Mouse (Mus musculus): ENCODE measurements around the gene Ppp1r7. TPM values are rescaled to one million over a fixed set of nuclear protein-coding genes. Genes with fewer than 3 reads are reported as not detected.

Gene Ppp1r7
- polyA plus RNA-seq (2012; rRNA removed): 12.3 and 14.5 TPM in 2 replicates

DNA sequence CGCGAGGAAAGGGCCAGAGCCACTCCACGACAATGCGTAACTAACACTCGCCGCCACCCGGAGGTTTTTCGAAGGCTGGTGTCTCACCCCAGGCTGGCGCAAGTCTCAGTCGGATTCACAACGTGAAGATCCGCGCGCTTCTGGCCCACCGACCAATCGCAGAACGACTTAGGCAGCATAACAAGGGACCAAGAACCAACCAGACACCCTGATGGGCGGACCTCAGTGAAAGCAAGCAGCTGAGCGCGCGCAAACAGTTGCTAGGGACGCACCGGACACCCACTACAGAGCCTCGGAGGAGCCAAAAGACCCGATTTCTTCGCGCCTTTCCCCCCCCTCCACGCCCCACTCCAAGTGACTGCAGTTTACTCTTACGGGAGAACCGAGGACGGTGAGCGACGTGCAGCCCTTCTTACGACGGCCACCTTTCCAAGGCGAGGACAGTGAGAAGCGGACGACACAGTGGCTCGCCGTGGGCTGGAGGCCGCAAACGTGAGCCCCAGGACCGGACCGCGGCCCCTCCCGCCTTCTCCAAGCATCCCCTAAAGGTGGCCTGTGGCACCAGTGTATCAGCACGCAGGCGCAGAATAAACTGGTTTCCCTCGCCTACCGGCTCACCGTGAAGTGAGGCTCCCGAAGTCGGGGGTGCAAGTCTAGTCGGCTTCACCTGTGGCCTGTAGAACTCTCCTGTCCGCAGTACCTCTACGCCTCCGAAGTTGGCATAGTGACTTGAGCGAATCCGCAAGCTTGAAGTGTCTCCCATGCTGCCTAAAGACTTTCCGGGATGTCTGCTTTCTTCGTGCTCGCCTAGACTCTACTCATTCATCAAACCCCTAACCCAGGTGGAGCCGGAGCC lies at the start of gene Ppp1r7, which contains the start of gene Pask:
Gene Ppp1r7 (plus strand): TSS at position 207 of the 856 bp plus-strand sequence.
Gene Pask (minus strand): TSS at position 835 of the 856 bp plus-strand sequence.

DNA sequence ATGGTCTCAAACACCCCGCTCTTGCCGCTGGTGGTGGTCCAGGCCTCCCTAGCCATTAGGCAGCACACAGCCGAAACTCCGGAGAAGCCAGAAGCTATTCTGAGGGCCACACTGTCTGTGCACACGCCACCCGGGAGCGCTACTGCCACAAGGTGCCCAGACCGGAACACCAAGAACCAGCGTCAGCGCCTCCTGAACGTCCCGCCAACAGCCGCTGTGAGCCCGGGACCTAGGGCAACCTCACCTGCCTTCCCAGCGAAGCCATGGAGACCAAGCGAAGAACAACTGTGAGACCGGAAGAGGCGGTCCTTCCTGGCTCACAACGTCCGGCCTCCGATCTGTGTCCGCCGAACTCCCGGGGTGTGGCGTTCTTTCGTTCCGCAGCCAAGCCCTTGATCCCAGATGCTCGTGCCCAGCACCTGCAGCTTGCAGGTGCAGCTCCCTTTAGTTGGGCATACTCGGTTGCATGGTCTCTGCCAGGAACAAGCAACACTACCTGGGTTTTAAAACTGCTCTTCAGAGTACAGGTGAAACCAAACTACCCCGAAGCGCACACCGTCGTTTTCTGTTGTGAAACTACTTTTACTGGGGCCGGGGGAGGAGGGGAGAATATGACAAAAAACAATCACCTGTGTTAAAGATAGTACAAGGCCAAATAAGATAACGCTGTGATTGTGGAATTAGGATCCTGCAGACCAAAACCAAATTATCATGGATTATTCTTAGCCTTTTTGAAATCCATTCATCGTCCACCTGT lies 36.9 kb upstream of the Ppp1r7 start, which contains the start of gene Mterf4:
Gene Mterf4 (minus strand): TSS at position 335 of the 757 bp plus-strand sequence.

DNA sequence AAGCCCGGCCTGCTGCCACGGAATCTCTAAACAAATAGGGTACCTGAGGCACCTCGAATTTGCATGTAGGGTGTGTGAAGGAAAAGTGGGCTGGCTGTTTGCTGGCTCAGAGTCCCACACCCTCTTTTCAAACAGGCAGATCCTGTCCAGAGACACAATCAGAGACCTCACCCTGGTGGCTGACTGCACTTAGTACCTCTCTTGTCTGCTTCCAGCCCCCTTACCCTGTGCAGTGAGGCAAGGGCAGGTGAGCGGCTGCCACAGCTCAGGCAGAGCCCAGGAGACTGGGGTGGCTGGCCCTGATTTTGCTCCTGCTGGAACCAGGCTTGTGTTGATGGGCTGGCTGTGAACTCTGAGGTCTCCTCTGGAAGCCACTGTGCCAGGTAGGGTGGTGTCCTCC lies 31.0 kb downstream of the Ppp1r7 start, which contains the start of gene Ano7:
Gene Ano7 (plus strand): TSS at position 266 of the 400 bp plus-strand sequence.

Other genes starting within 250 kb of the Ppp1r7 start
- 128 and 137 TPM in 2 replicates for gene Kif1a, start 240.9 kb upstream of the Ppp1r7 start, polyA plus RNA-seq (2012; rRNA removed)
- not detected in 2 replicates for gene Agxt, start 207.6 kb upstream of the Ppp1r7 start, polyA plus RNA-seq (2012; rRNA removed)
- 0.25 and 0.58 TPM in 2 replicates for gene 2310007B03Rik, start 181.9 kb upstream of the Ppp1r7 start, polyA plus RNA-seq (2012; rRNA removed)
- gene Crocc2, start 174.1 kb upstream of the Ppp1r7 start, polyA plus RNA-seq (2012; rRNA removed): 0.55 and 0.61 TPM in 2 replicates
- gene Sned1, start 107.0 kb upstream of the Ppp1r7 start, polyA plus RNA-seq (2012; rRNA removed): 11.1 and 23.2 TPM in 2 replicates
- 24.1 and 25.4 TPM in 2 replicates for gene Mterf4, start 36.9 kb upstream of the Ppp1r7 start, polyA plus RNA-seq (2012; rRNA removed)
- 12.3 and 13.1 TPM in 2 replicates for gene Pask, start 628 bp downstream of the Ppp1r7 start, polyA plus RNA-seq (2012; rRNA removed)
- 0.53 and 0.75 TPM in 2 replicates for gene Ano7, start 31.1 kb downstream of the Ppp1r7 start, polyA plus RNA-seq (2012; rRNA removed)
- gene Hdlbp, start 136.0 kb downstream of the Ppp1r7 start, polyA plus RNA-seq (2012; rRNA removed): 80.7 and 101 TPM in 2 replicates
- gene Farp2, start 169.2 kb downstream of the Ppp1r7 start, polyA plus RNA-seq (2012; rRNA removed): 4.7 and 6.1 TPM in 2 replicates